Comparison of ENCODE assay signal across 16 mouse cellular contexts in the genomic region with DNA sequence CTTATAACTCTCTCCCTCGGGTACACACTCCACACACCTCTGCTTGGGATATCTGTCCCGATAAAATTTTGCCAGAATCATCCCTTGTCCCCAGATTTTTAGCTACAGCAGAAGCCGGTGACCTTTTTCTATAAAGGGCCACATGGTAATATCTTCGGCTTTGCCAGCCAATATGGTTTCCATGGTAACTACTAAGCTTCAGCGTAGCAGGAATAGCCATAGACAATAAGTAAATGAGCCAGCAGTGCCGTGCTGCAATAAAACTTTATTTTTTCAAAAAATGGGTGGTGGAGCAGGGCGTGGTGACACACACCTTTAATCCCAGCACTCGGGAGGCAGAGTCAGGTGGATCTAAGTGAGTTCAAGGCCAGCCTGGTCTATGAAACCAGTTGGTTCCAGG.
DNase-seq lines count a peak whose midpoint lies in the region; ATAC-seq and TF ChIP-seq lines count a peak whose summit lies in the region.
"Had no signal": no experiment of that assay in that cellular context is flagged by ENCODE, and none has a peak within 500 bp of the region (broad histone marks: within the 10 kb centered on the region; RNA-seq: fewer than 3 reads in every experiment).

No protein-coding gene starts in this region.

- peaks cover 21% of the 10 kb centered on the region for H3K4me1 ChIP-seq in hindbrain, embryonic 14.5 days (replicated peaks; ENCODE audit: control insufficient read depth, insufficient read depth, low read length)
- peaks cover 32% of the 10 kb centered on the region for H3K4me1 ChIP-seq in hindbrain, embryonic 10.5 days (replicated peaks)
- H3K4me1 ChIP-seq in hindbrain, postnatal 0 days (ENCODE audit: insufficient read depth, low read length), result peaks cover 8% of the 10 kb centered on the region
- H3K4me1 ChIP-seq in midbrain, postnatal 0 days (ENCODE audit: insufficient read depth, low read length), result peaks cover 9% of the 10 kb centered on the region; the same call in 1 of the 2 replicates
- H3K4me1 ChIP-seq in embryonic facial prominence, embryonic 10.5 days, result peaks cover 27% of the 10 kb centered on the region
- H3K4me1 ChIP-seq: liver, embryonic 15.5 days; megakaryocyte, embryonic 14.5 days had no signal

- TF ChIP-seq CTCF in hindbrain, postnatal 0 days (IDR thresholded peaks at IDR 0.05; ENCODE audit: low read depth), result no peak
- TF ChIP-seq CTCF in midbrain, postnatal 0 days (IDR thresholded peaks at IDR 0.05), result no peak

- DNase-seq in hindbrain, embryonic 14.5 days (ENCODE audit: low spot score), result peak; percentile 41
- DNase-seq in hindbrain, embryonic 10.5 days (ENCODE audit: low spot score), result no peak
- peak; percentile 62 for DNase-seq in MN1 (ENCODE audit: low spot score)
- DNase-seq in hindbrain, postnatal 0 days (ENCODE audit: low spot score), result peak; percentile 56
- DNase-seq in midbrain, postnatal 0 days (ENCODE audit: low spot score), result no peak
- no peak for DNase-seq in layer of hippocampus, postnatal 36 days
- DNase-seq in embryonic facial prominence, embryonic 10.5 days (ENCODE audit: low spot score), result no peak
- DNase-seq: cerebellum, adult 18-20 months; gastrocnemius, postnatal 10 days had no signal

- H3K9ac ChIP-seq in hindbrain, embryonic 14.5 days, result no peak overlapping the region
- no peak overlapping the region for H3K9ac ChIP-seq in hindbrain, postnatal 0 days (replicated peaks; ENCODE audit: low read length)
- H3K9ac ChIP-seq in midbrain, postnatal 0 days (replicated peaks; ENCODE audit: low read length, poor library complexity, severe bottlenecking), result no peak overlapping the region
- H3K9ac ChIP-seq: embryonic facial prominence, embryonic 15.5 days; limb, embryonic 13.5 days; liver, embryonic 15.5 days had no signal

- H3K4me3 ChIP-seq in hindbrain, embryonic 14.5 days (replicated peaks; ENCODE audit: low read length), result no peak overlapping the region
- no peak overlapping the region for H3K4me3 ChIP-seq in hindbrain, embryonic 10.5 days
- no peak overlapping the region for H3K4me3 ChIP-seq in hindbrain, postnatal 0 days (ENCODE audit: low read length)
- H3K4me3 ChIP-seq in midbrain, postnatal 0 days (ENCODE audit: low read depth, low read length), result no peak overlapping the region
- no peak overlapping the region for H3K4me3 ChIP-seq in embryonic facial prominence, embryonic 10.5 days
- H3K4me3 ChIP-seq: embryonic facial prominence, embryonic 15.5 days; layer of hippocampus, adult 2 months; left cerebral cortex, adult 2 months; limb, embryonic 13.5 days; megakaryocyte, embryonic 14.5 days had no signal

- no peak for ATAC-seq in hindbrain, embryonic 14.5 days (ENCODE audit: low FRiP score)
- no peak for ATAC-seq in hindbrain, postnatal 0 days
- no peak for ATAC-seq in midbrain, postnatal 0 days (ENCODE audit: low FRiP score)

- WGBS in hindbrain, embryonic 14.5 days, result 49% methylated on average over 8 of the region's 8 CpGs
- WGBS in hindbrain, embryonic 10.5 days, result 80% methylated on average over 8 of the region's 8 CpGs
- WGBS in hindbrain, postnatal 0 days, result 45% methylated on average over 8 of the region's 8 CpGs
- 28% methylated on average over 8 of the region's 8 CpGs for WGBS in midbrain, postnatal 0 days
- WGBS in embryonic facial prominence, embryonic 10.5 days, result 86% methylated on average over 8 of the region's 8 CpGs

- H3K9me3 ChIP-seq in hindbrain, embryonic 14.5 days (ENCODE audit: control insufficient read depth, low read length), result 0 out of 2 replicates have a peak, but pooled peaks cover 5% of the 10 kb centered on the region
- H3K9me3 ChIP-seq in hindbrain, embryonic 10.5 days, result peaks cover 4% of the 10 kb centered on the region; the same call in 1 of the 2 replicates
- no peaks in the 10 kb centered on the region for H3K9me3 ChIP-seq in hindbrain, postnatal 0 days (ENCODE audit: low read length)
- no peaks in the 10 kb centered on the region for H3K9me3 ChIP-seq in midbrain, postnatal 0 days (ENCODE audit: low read length)
- peaks cover 5% of the 10 kb centered on the region; the same call in 1 of the 2 replicates for H3K9me3 ChIP-seq in embryonic facial prominence, embryonic 10.5 days
- H3K9me3 ChIP-seq: embryonic facial prominence, embryonic 15.5 days; liver, embryonic 15.5 days had no signal

- peak overlapping the region; percentile 56 for H3K27ac ChIP-seq in hindbrain, embryonic 14.5 days
- H3K27ac ChIP-seq in hindbrain, embryonic 10.5 days, result no peak overlapping the region
- no peak overlapping the region for H3K27ac ChIP-seq in hindbrain, postnatal 0 days
- H3K27ac ChIP-seq in midbrain, postnatal 0 days (ENCODE audit: low read depth, low read length), result peak overlapping the region; percentile 65
- H3K27ac ChIP-seq in embryonic facial prominence, embryonic 10.5 days (replicated peaks), result no peak overlapping the region
- H3K27ac ChIP-seq: embryonic facial prominence, embryonic 15.5 days; kidney, postnatal 0 days; layer of hippocampus, adult 2 months; left cerebral cortex, adult 2 months; liver, embryonic 15.5 days had no signal

- H3K36me3 ChIP-seq in hindbrain, embryonic 14.5 days (replicated peaks; ENCODE audit: control insufficient read depth, insufficient read depth), result no peaks in the 10 kb centered on the region
- H3K36me3 ChIP-seq in hindbrain, embryonic 10.5 days, result no peaks in the 10 kb centered on the region
- H3K36me3 ChIP-seq in hindbrain, postnatal 0 days (ENCODE audit: insufficient read depth, low read length), result no peaks in the 10 kb centered on the region
- no peaks in the 10 kb centered on the region for H3K36me3 ChIP-seq in midbrain, postnatal 0 days (ENCODE audit: insufficient read depth, low read length)
- no peaks in the 10 kb centered on the region for H3K36me3 ChIP-seq in embryonic facial prominence, embryonic 10.5 days (replicated peaks)
- H3K36me3 ChIP-seq: embryonic facial prominence, embryonic 15.5 days; limb, embryonic 13.5 days; liver, embryonic 15.5 days had no signal

- no peaks in the 10 kb centered on the region for H3K27me3 ChIP-seq in hindbrain, embryonic 14.5 days (ENCODE audit: control insufficient read depth, insufficient read depth, low read length)
- no peaks in the 10 kb centered on the region for H3K27me3 ChIP-seq in hindbrain, embryonic 10.5 days (ENCODE audit: insufficient read depth, poor library complexity, severe bottlenecking)
- no peaks in the 10 kb centered on the region for H3K27me3 ChIP-seq in hindbrain, postnatal 0 days (ENCODE audit: insufficient read depth, low read length)
- no peaks in the 10 kb centered on the region; the same call in 1 of the 2 replicates for H3K27me3 ChIP-seq in midbrain, postnatal 0 days (ENCODE audit: insufficient read depth, low read length)
- H3K27me3 ChIP-seq in embryonic facial prominence, embryonic 10.5 days (replicated peaks; ENCODE audit: low read depth, poor library complexity, severe bottlenecking), result no peaks in the 10 kb centered on the region
- H3K27me3 ChIP-seq: embryonic facial prominence, embryonic 15.5 days; limb, embryonic 13.5 days; liver, embryonic 15.5 days; megakaryocyte, embryonic 14.5 days had no signal

- no peak overlapping the region for H3K4me2 ChIP-seq in hindbrain, embryonic 14.5 days (replicated peaks)
- 0 out of 2 replicates have a peak overlapping the region, but pooled peaks have one; percentile 19 for H3K4me2 ChIP-seq in hindbrain, postnatal 0 days (ENCODE audit: low read depth, low read length)
- H3K4me2 ChIP-seq in midbrain, postnatal 0 days (ENCODE audit: low read depth, low read length, poor library complexity, severe bottlenecking), result peak overlapping the region; percentile 26; the same call in 1 of the 2 replicates
- H3K4me2 ChIP-seq: embryonic facial prominence, embryonic 15.5 days; limb, embryonic 13.5 days had no signal

Comparison
In these comparisons a context has a peak if more than half of its experiments do, and no peak if none do; other contexts are left out.
1. DNase-seq: peak in hindbrain, embryonic 14.5 days (single experiment), MN1 (single experiment) and hindbrain, postnatal 0 days (single experiment); none in hindbrain, embryonic 10.5 days (single experiment), midbrain, postnatal 0 days (single experiment), layer of hippocampus, postnatal 36 days (0 of 2) and embryonic facial prominence, embryonic 10.5 days (single experiment).
2. H3K27ac ChIP-seq: peak in hindbrain, embryonic 14.5 days (single experiment) and midbrain, postnatal 0 days (single experiment); none in hindbrain, embryonic 10.5 days (single experiment), hindbrain, postnatal 0 days (single experiment) and embryonic facial prominence, embryonic 10.5 days (single experiment).